Comparison of ENCODE assay signal across 8 mouse cellular contexts in genomic region chr7:100862353-100862752, GRCm38 (mm10). TPM values are rescaled to one million over a fixed set of nuclear protein-coding genes. Genes with fewer than 3 reads are reported as not detected.
DNase-seq lines count a peak whose midpoint lies in the region; ATAC-seq and TF ChIP-seq lines count a peak whose summit lies in the region.

No protein-coding gene starts in this region.

- H3K9ac ChIP-seq in heart, embryonic 11.5 days (ENCODE audit: low read depth, low read length): peak overlapping the region; percentile 79
- peak overlapping the region; percentile 73 for H3K9ac ChIP-seq in forebrain, embryonic 16.5 days (replicated peaks; ENCODE audit: low read depth, low read length)

- H3K27me3 ChIP-seq in heart, embryonic 11.5 days (ENCODE audit: control insufficient read depth, insufficient read depth, low read length): no peaks in the 10 kb centered on the region
- H3K27me3 ChIP-seq in E14TG2a.4 (ENCODE audit: insufficient read depth, low read length): no peaks in the 10 kb centered on the region; the same call in 1 of the 2 replicates
- H3K27me3 ChIP-seq in forebrain, embryonic 16.5 days (replicated peaks; ENCODE audit: control insufficient read depth, insufficient read depth, low read length): no peaks in the 10 kb centered on the region

- ATAC-seq in heart, embryonic 11.5 days (replicated peaks; ENCODE audit: insufficient number of reproducible peaks, low FRiP score, low TSS enrichment): no peak; the same call in 1 of the 2 replicates
- ATAC-seq in forebrain, embryonic 16.5 days: peak; percentile 9
- no peak for ATAC-seq in inflammation-experienced regulatory T-cells, adult 6 months

- TF ChIP-seq CTCF in E14TG2a.4 (conservative IDR thresholded peaks at IDR 0.05; ENCODE audit: low read length): no peak

- H3K9me3 ChIP-seq in heart, embryonic 11.5 days (replicated peaks; ENCODE audit: control insufficient read depth, low read length): no peaks in the 10 kb centered on the region
- H3K9me3 ChIP-seq in E14TG2a.4 (ENCODE audit: low read length): no peaks in the 10 kb centered on the region
- no peaks in the 10 kb centered on the region for H3K9me3 ChIP-seq in forebrain, embryonic 16.5 days (ENCODE audit: control insufficient read depth, low read length)

- peaks cover 25% of the 10 kb centered on the region; the same call in 1 of the 2 replicates for H3K79me2 ChIP-seq in macrophage (ENCODE audit: inconsistent target)

- H3K27ac ChIP-seq in heart, embryonic 11.5 days (ENCODE audit: low read depth, low read length): no peak overlapping the region
- no peak overlapping the region for H3K27ac ChIP-seq in forebrain, embryonic 16.5 days (ENCODE audit: low read length)
- no peak overlapping the region for H3K27ac ChIP-seq in macrophage

- peaks cover 20% of the 10 kb centered on the region for H3K4me1 ChIP-seq in heart, embryonic 11.5 days (ENCODE audit: control insufficient read depth, insufficient read depth, low read length)
- H3K4me1 ChIP-seq in E14TG2a.4 (replicated peaks; ENCODE audit: low read depth, low read length): peaks cover 50% of the 10 kb centered on the region
- peaks cover 8% of the 10 kb centered on the region for H3K4me1 ChIP-seq in forebrain, embryonic 16.5 days (replicated peaks; ENCODE audit: control insufficient read depth, insufficient read depth, low read length)

- WGBS in heart, embryonic 11.5 days (ENCODE audit: insufficient replicate concordance): 3% methylated on average over 4 of the region's 4 CpGs
- 3% methylated on average over 4 of the region's 4 CpGs for WGBS in forebrain, embryonic 16.5 days
- WGBS in macrophage (ENCODE audit: missing documents): 20% methylated on average over 2 of the region's 4 CpGs

- intact Hi-C loops in heart, postnatal 36 days (cut with DNase I): no loop called here
- intact Hi-C loops in left cerebral cortex, postnatal 4 days (cut with DNase I): loop anchor here (10.0 kb wide), 1 partner anchor 338 kb away; no protein-coding TSS in a partner anchor

- no peaks in the 10 kb centered on the region for H3K36me3 ChIP-seq in heart, embryonic 11.5 days (ENCODE audit: control insufficient read depth, insufficient read depth, low read length)
- 0 out of 2 replicates have a peak, but pooled peaks cover 14% of the 10 kb centered on the region for H3K36me3 ChIP-seq in E14TG2a.4 (ENCODE audit: insufficient read depth, low read length)
- H3K36me3 ChIP-seq in forebrain, embryonic 16.5 days (ENCODE audit: control insufficient read depth, insufficient read depth): no peaks in the 10 kb centered on the region
- H3K36me3 ChIP-seq in macrophage (ENCODE audit: inconsistent target): no peaks in the 10 kb centered on the region

- peak overlapping the region; percentile 65 for H3K4me3 ChIP-seq in heart, embryonic 11.5 days (ENCODE audit: low read depth, low read length)
- H3K4me3 ChIP-seq in E14TG2a.4 (replicated peaks; ENCODE audit: low read length): peak overlapping the region; percentile 93
- H3K4me3 ChIP-seq in forebrain, embryonic 16.5 days (replicated peaks; ENCODE audit: low read length): peak overlapping the region; percentile 63
- H3K4me3 ChIP-seq in macrophage (ENCODE audit: inconsistent target): peak overlapping the region; percentile 31

- no peak for DNase-seq in heart, postnatal 36 days
- DNase-seq in urinary bladder, postnatal 25 days (ENCODE audit: low spot score): no peak
- no peak for DNase-seq in left cerebral cortex, postnatal 4 days

- peak overlapping the region; percentile 97 for H3K4me2 ChIP-seq in heart, embryonic 11.5 days
- peak overlapping the region; percentile 96 for H3K4me2 ChIP-seq in forebrain, embryonic 16.5 days (ENCODE audit: low read length)

RNA-seq across cellular contexts. Expression of gene Relt, which starts 0.9 kb away (rescaled TPM):
- polyA plus RNA-seq in heart, embryonic 11.5 days (2014; fragmentation: Nextera tagmentation; extraction: Ambion mirVana): 2.3 and 3.0 TPM in 2 replicates
- 1 to 10 TPM; 2.1 to 3.1 TPM for total RNA-seq in heart, postnatal 36 days (2021)
- 3.9 and 4.8 TPM in 2 replicates for polyA plus RNA-seq in forebrain, embryonic 16.5 days (2015; fragmentation: Nextera tagmentation; extraction: Ambion mirVana)
- 10 to 100 TPM in 6 of 26 experiments, 1 to 10 TPM in 15, under 1 TPM in 4, not detected in 1; 0.53 to 25.0 (median 3.5) TPM for total RNA-seq in macrophage (2018; cell fraction: chromatin; rRNA removed)
- 10 to 100 TPM in 3 of 26 experiments, 1 to 10 TPM in 22, under 1 TPM in 1; 0.53 to 13.3 (median 4.2) TPM for total RNA-seq in macrophage (2018; cell fraction: cytosol; rRNA removed)
- total RNA-seq in macrophage (2018; cell fraction: nucleus; rRNA removed): 10 to 100 TPM in 6 of 26 experiments, 1 to 10 TPM in 19, under 1 TPM in 1; 0.96 to 13.9 (median 6.1) TPM
- polyA plus RNA-seq in macrophage (2018): 2.4 to 9.2 TPM (median 3.7 TPM) in 3 replicates
- 10 to 100 TPM; 11.1 to 13.9 (median 12.3) TPM for polyA plus RNA-seq in inflammation-experienced regulatory T-cells, adult 6 months (2017; shearing (Covaris generic))
- total RNA-seq in left cerebral cortex, postnatal 4 days (2021): 1 to 10 TPM; 6.3 to 7.4 TPM

Comparison
In these comparisons a context has a peak if more than half of its experiments do, and no peak if none do; other contexts are left out.
1. H3K4me3 ChIP-seq: peak in every context shown above with its lines; median percentile 93 in E14TG2a.4; 65 in heart, embryonic 11.5 days; 63 in forebrain, embryonic 16.5 days; 31 in macrophage.